Mouse (Mus musculus) layer of hippocampus, adult 2 months (tissue): ENCODE results near the gene Fam43a. TPM values are rescaled to one million over a fixed set of nuclear protein-coding genes. Genes with fewer than 3 reads are reported as not detected.

Source experiments
- DNase-seq, 2 experiments: peaks; one replicate each; pipeline ENCODE4 v3.0.0; 2022; ENCODE audit warnings: low spot score in 2 of 2
- H3K27ac ChIP-seq: fragments of 200-600 bp; 2 replicates; pipeline ENCODE4 v1.8.1; 2022
- H3K4me3 ChIP-seq: fragments of 200-600 bp; 2 replicates; pipeline ENCODE4 v1.8.1; 2022; ENCODE audit warnings: mild to moderate bottlenecking
- CTCF ChIP-seq: fragments of 200-600 bp; conservative IDR thresholded peaks from 2 replicates; pipeline ENCODE4 v1.8.1; 2022; ENCODE audit warnings: antibody characterized with exemption, mild to moderate bottlenecking, moderate library complexity
- long read RNA-seq, 2 experiments: library from polyadenylated mRNA; stranded (forward); transcript quantifications; one replicate each; pipeline ENCODE4 v2.0.0; 2021; ENCODE audit warnings: borderline mapping rate in 2 of 2
- total RNA-seq, 2 experiments: library from RNA; stranded (reverse); gene quantifications; 2 replicates each; pipeline ENCODE4 v1.2.3; 2021

The Fam43a gene
- 10 to 100 TPM in 1 of 2 experiments, 1 to 10 TPM in 1; 9.2 to 10.3 TPM for total RNA-seq
- long read RNA-seq, experiment 1, partial matches to known transcripts, result 0 of 2 reads
- long read RNA-seq, experiment 1, other reads (novel, unspliced or antisense), result 0 of 2 reads
- long read RNA-seq, experiment 2, partial matches to known transcripts, result 0 of 2 reads
- long read RNA-seq, experiment 2, other reads (novel, unspliced or antisense), result 0 of 2 reads

GRCm38 (mm10) chr16:30599491-30600268 is at the start of gene Fam43a:
Gene Fam43a, plus strand, starts transcription at chr16:30599723.
- Histone ChIP-seq H3K4me3 (peak within 1 kb of the TSS; percentile 79), H3K27ac (peak within 1 kb of the TSS; percentile 86)
- peak; percentile 70 to 73 for DNase-seq
- peak; percentile 67 for TF ChIP-seq CTCF

GRCm38 (mm10) chr16:30549966-30550747 is 49.4 kb upstream of the Fam43a start:
- Histone ChIP-seq H3K4me3 (peak overlapping the region; percentile 52), H3K27ac (peak overlapping the region; percentile 83)
- peak; percentile 97 for TF ChIP-seq CTCF
- DNase-seq, result peak; percentile 68 to 83

- no peak for TF ChIP-seq CTCF
- DNase-seq, result no peak
- H3K27ac ChIP-seq, result peak within 1 kb of the TSS; percentile 83
- H3K4me3 ChIP-seq, result peak within 1 kb of the TSS; percentile 52
Measured at GRCm38 (mm10) chr16:30550748-30551192, 48.8 kb upstream of the Fam43a start, which contains the start of gene Tmem44. Gene Tmem44, minus strand, starts transcription at chr16:30550842.

- DNase-seq, result peak; percentile 67 to 84
- TF ChIP-seq CTCF, result no peak
- Histone ChIP-seq H3K4me3 (no peak overlapping the region), H3K27ac (peak overlapping the region; percentile 80)
Measured at GRCm38 (mm10) chr16:30552621-30553338, 46.7 kb upstream of the Fam43a start.

GRCm38 (mm10) chr16:30554109-30554508 is 45.4 kb upstream of the Fam43a start:
- no peak overlapping the region for H3K4me3 ChIP-seq
- no peak for DNase-seq
- H3K27ac ChIP-seq, result no peak overlapping the region
- TF ChIP-seq CTCF, result no peak

- TF ChIP-seq CTCF, result no peak
- H3K27ac ChIP-seq, result no peak overlapping the region
Measured at GRCm38 (mm10) chr16:30559312-30559992, 40.1 kb upstream of the Fam43a start.

GRCm38 (mm10) chr16:30560601-30561000 is 38.9 kb upstream of the Fam43a start:
- no peak for DNase-seq
- Histone ChIP-seq H3K4me3 (no peak overlapping the region), H3K27ac (no peak overlapping the region)
- no peak for TF ChIP-seq CTCF

More at GRCm38 (mm10) chr16:30559312-30559992, 40.1 kb upstream of the Fam43a start:
- DNase-seq, result no peak
- H3K4me3 ChIP-seq, result no peak overlapping the region

- Histone ChIP-seq H3K4me3 (no peak overlapping the region), H3K27ac (no peak overlapping the region)
- no peak for DNase-seq
- no peak for TF ChIP-seq CTCF
Measured at GRCm38 (mm10) chr16:30565631-30566030, 33.9 kb upstream of the Fam43a start.

- no peak for DNase-seq
- H3K4me3 ChIP-seq, result no peak overlapping the region
- TF ChIP-seq CTCF, result peak; percentile 29; the same call in 1 of the 2 replicates
- no peak overlapping the region for H3K27ac ChIP-seq
Measured at GRCm38 (mm10) chr16:30570173-30570572, 29.4 kb upstream of the Fam43a start.

GRCm38 (mm10) chr16:30571378-30571777 is 28.1 kb upstream of the Fam43a start:
- no peak for TF ChIP-seq CTCF
- DNase-seq, result no peak
- no peak overlapping the region for H3K27ac ChIP-seq
- no peak overlapping the region for H3K4me3 ChIP-seq

GRCm38 (mm10) chr16:30572239-30572638 is 27.3 kb upstream of the Fam43a start:
- Histone ChIP-seq H3K27ac (no peak overlapping the region), H3K4me3 (no peak overlapping the region)
- DNase-seq, result no peak
- TF ChIP-seq CTCF, result no peak

- Histone ChIP-seq H3K27ac (no peak overlapping the region), H3K4me3 (no peak overlapping the region)
- DNase-seq, result no peak
- TF ChIP-seq CTCF, result no peak
Measured at GRCm38 (mm10) chr16:30575815-30576214, 23.7 kb upstream of the Fam43a start.
